Comparison of ENCODE assay signal across 8 mouse cellular contexts in the genomic region with DNA sequence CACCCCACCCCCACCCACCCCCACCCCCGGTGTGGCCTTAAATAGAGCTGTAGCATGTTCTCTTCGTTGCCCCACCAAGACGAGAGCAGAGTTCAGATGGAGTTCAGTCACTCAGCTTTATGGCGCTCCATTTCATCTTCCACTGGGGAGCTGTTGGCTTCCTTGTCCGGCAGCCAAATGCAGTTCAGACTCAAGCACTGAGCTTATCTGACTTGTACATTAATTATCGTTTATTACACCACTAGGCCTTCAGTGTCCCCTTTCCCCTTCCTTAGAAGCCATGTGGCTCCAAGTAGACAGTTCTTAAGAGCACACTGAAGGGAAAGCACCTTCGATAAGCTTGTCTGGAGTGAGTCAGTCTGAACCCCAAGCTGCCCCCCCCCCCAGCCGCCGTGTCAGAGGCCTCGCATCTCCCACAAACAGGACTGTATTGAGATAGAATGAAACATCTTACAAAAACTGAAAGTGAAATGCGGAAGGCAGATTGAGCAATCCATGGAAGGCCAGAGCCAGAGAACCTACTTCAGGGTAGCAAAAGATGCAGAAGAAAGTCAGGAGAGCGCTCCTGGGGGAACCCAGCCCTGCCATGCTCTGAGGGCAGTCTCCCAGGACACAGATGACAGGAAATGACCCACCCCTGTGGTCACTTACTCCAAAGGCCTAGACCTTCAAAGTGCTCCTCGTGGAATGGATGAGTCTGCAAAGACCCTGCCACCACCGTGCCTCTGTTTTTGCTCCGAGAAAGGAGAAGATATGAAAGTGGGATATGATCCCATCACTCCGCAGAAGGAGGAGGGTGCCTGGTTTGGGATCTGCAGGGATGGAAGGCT. TPM values are rescaled to one million over a fixed set of nuclear protein-coding genes. Genes with fewer than 3 reads are reported as not detected.
DNase-seq lines count a peak whose midpoint lies in the region; ATAC-seq lines count a peak whose summit lies in the region.

A gene (plus strand): TSS at position 312 of the 830 bp plus-strand sequence.

- H3K4me1 ChIP-seq in embryonic facial prominence, embryonic 11.5 days (ENCODE audit: control insufficient read depth, insufficient read depth, low read length), result no peaks in the 10 kb centered on the region
- 0 out of 2 replicates have a peak, but pooled peaks cover 3% of the 10 kb centered on the region for H3K4me1 ChIP-seq in hindbrain, embryonic 11.5 days (replicated peaks; ENCODE audit: control insufficient read depth, insufficient read depth, low read length)
- H3K4me1 ChIP-seq in limb, embryonic 13.5 days, result peaks cover 15% of the 10 kb centered on the region
- peaks cover 9% of the 10 kb centered on the region; the same call in 1 of the 2 replicates for H3K4me1 ChIP-seq in midbrain, embryonic 15.5 days

- H3K9me3 ChIP-seq in embryonic facial prominence, embryonic 11.5 days (replicated peaks; ENCODE audit: control insufficient read depth, low read length), result no peaks in the 10 kb centered on the region
- no peaks in the 10 kb centered on the region for H3K9me3 ChIP-seq in hindbrain, embryonic 11.5 days (ENCODE audit: control insufficient read depth, low read length)
- H3K9me3 ChIP-seq in limb, embryonic 13.5 days, result no peaks in the 10 kb centered on the region
- H3K9me3 ChIP-seq in midbrain, embryonic 15.5 days, result no peaks in the 10 kb centered on the region

- peak within 1 kb of the TSS; percentile 48 for H3K9ac ChIP-seq in embryonic facial prominence, embryonic 11.5 days (replicated peaks; ENCODE audit: low read length)
- H3K9ac ChIP-seq in hindbrain, embryonic 11.5 days (ENCODE audit: low read depth, low read length), result peak within 1 kb of the TSS; percentile 43
- peak within 1 kb of the TSS; percentile 46 for H3K9ac ChIP-seq in limb, embryonic 13.5 days
- peak within 1 kb of the TSS; percentile 15; the same call in 1 of the 2 replicates for H3K9ac ChIP-seq in midbrain, embryonic 15.5 days

- H3K27ac ChIP-seq in embryonic facial prominence, embryonic 11.5 days (replicated peaks; ENCODE audit: low read depth, low read length), result no peak within 1 kb of the TSS
- no peak within 1 kb of the TSS for H3K27ac ChIP-seq in hindbrain, embryonic 11.5 days (ENCODE audit: low read depth, low read length)
- H3K27ac ChIP-seq in limb, embryonic 13.5 days, result peak within 1 kb of the TSS; percentile 15; the same call in 1 of the 2 replicates
- no peak within 1 kb of the TSS for H3K27ac ChIP-seq in midbrain, embryonic 15.5 days

- peak within 1 kb of the TSS; percentile 72 for H3K4me2 ChIP-seq in embryonic facial prominence, embryonic 11.5 days (ENCODE audit: low read depth, low read length)
- peak within 1 kb of the TSS; percentile 66 for H3K4me2 ChIP-seq in hindbrain, embryonic 11.5 days (replicated peaks; ENCODE audit: low read depth, low read length)
- peak within 1 kb of the TSS; percentile 73 for H3K4me2 ChIP-seq in limb, embryonic 13.5 days (replicated peaks)
- H3K4me2 ChIP-seq in midbrain, embryonic 15.5 days, result peak within 1 kb of the TSS; percentile 66

- H3K27me3 ChIP-seq in embryonic facial prominence, embryonic 11.5 days (ENCODE audit: control insufficient read depth, insufficient read depth, low read length), result no peaks in the 10 kb centered on the region; the same call in 1 of the 2 replicates
- H3K27me3 ChIP-seq in hindbrain, embryonic 11.5 days (ENCODE audit: control insufficient read depth, insufficient read depth, low read length), result no peaks in the 10 kb centered on the region
- peaks cover 19% of the 10 kb centered on the region; the same call in 1 of the 2 replicates for H3K27me3 ChIP-seq in limb, embryonic 13.5 days
- H3K27me3 ChIP-seq in midbrain, embryonic 15.5 days (replicated peaks), result no peaks in the 10 kb centered on the region

- H3K36me3 ChIP-seq in embryonic facial prominence, embryonic 11.5 days (replicated peaks; ENCODE audit: control insufficient read depth, insufficient read depth, low read depth, low read length), result no peaks in the 10 kb centered on the region
- H3K36me3 ChIP-seq in hindbrain, embryonic 11.5 days (ENCODE audit: control insufficient read depth, insufficient read depth, low read length), result no peaks in the 10 kb centered on the region
- no peaks in the 10 kb centered on the region for H3K36me3 ChIP-seq in limb, embryonic 13.5 days
- no peaks in the 10 kb centered on the region for H3K36me3 ChIP-seq in midbrain, embryonic 15.5 days (replicated peaks)

- intact Hi-C loops in left cerebral cortex, postnatal 4 days (cut with DNase I), result no loop called here

- no peak for ATAC-seq in embryonic facial prominence, embryonic 11.5 days (replicated peaks; ENCODE audit: insufficient number of reproducible peaks, low FRiP score, low TSS enrichment, low read depth)
- ATAC-seq in hindbrain, embryonic 11.5 days (ENCODE audit: low FRiP score), result no peak
- ATAC-seq in limb, embryonic 13.5 days (ENCODE audit: low FRiP score, low read depth), result peak; percentile 88
- no peak for ATAC-seq in midbrain, embryonic 15.5 days (replicated peaks)

- WGBS in embryonic facial prominence, embryonic 11.5 days, result 77% methylated on average over 16 of the region's 16 CpGs
- WGBS in hindbrain, embryonic 11.5 days, result 83% methylated on average over 16 of the region's 16 CpGs
- WGBS in limb, embryonic 13.5 days, result 49% methylated on average over 16 of the region's 16 CpGs
- WGBS in midbrain, embryonic 15.5 days, result 81% methylated on average over 16 of the region's 16 CpGs

- DNase-seq in heart, adult 18-20 months, result peak; percentile 47 to 64
- no peak for DNase-seq in heart, postnatal 4 days
- no peak for DNase-seq in embryonic facial prominence, embryonic 11.5 days (ENCODE audit: low spot score)
- no peak for DNase-seq in hindbrain, embryonic 11.5 days (ENCODE audit: low spot score)
- no peak for DNase-seq in natural killer cell, adult 2 months (ENCODE audit: low spot score in 2 of 2)
- DNase-seq in left cerebral cortex, postnatal 4 days, result no peak

- H3K4me3 ChIP-seq in embryonic facial prominence, embryonic 11.5 days (ENCODE audit: low read depth, low read length), result peak within 1 kb of the TSS; percentile 40
- peak within 1 kb of the TSS; percentile 39 for H3K4me3 ChIP-seq in hindbrain, embryonic 11.5 days (ENCODE audit: low read depth, low read length)
- H3K4me3 ChIP-seq in limb, embryonic 13.5 days, result peak within 1 kb of the TSS; percentile 43
- H3K4me3 ChIP-seq in midbrain, embryonic 15.5 days, result peak within 1 kb of the TSS; percentile 43

RNA-seq across cellular contexts. Expression of the gene that starts here (rescaled TPM):
- total RNA-seq in heart, adult 18-20 months (2021), result 1 to 10 TPM; 4.5 to 6.0 TPM
- 1 to 10 TPM; 5.4 to 5.5 TPM for total RNA-seq in heart, postnatal 4 days (2021)
- polyA plus RNA-seq in embryonic facial prominence, embryonic 11.5 days (2014; fragmentation: Nextera tagmentation; extraction: Ambion mirVana), result 0.17 TPM in 1 of 2 replicates, not detected in the other
- polyA plus RNA-seq in hindbrain, embryonic 11.5 days (2014; fragmentation: Nextera tagmentation; extraction: Ambion mirVana), result 0.36 and 0.47 TPM in 2 replicates
- polyA plus RNA-seq in limb, embryonic 13.5 days (2015; fragmentation: Nextera tagmentation; extraction: Ambion mirVana), result 2.3 and 2.9 TPM in 2 replicates
- polyA plus RNA-seq in midbrain, embryonic 15.5 days (2015; fragmentation: Nextera tagmentation; extraction: Ambion mirVana), result 0.18 and 0.58 TPM in 2 replicates
- 1 to 10 TPM; 1.8 to 1.9 TPM for total RNA-seq in left cerebral cortex, postnatal 4 days (2021)

Comparison
In these comparisons a context has a peak if more than half of its experiments do, and no peak if none do; other contexts are left out.
1. DNase-seq: peak in heart, adult 18-20 months (2 of 2); none in heart, postnatal 4 days (single experiment), embryonic facial prominence, embryonic 11.5 days (single experiment), hindbrain, embryonic 11.5 days (single experiment), natural killer cell, adult 2 months (0 of 2) and left cerebral cortex, postnatal 4 days (single experiment).
2. Peak in every context shown above with its lines, with median percentiles within 50 percentile points of each other: H3K4me2 ChIP-seq, H3K4me3 ChIP-seq and H3K9ac ChIP-seq.